12 mouse cellular contexts compared by ENCODE assay signal in the genomic region with DNA sequence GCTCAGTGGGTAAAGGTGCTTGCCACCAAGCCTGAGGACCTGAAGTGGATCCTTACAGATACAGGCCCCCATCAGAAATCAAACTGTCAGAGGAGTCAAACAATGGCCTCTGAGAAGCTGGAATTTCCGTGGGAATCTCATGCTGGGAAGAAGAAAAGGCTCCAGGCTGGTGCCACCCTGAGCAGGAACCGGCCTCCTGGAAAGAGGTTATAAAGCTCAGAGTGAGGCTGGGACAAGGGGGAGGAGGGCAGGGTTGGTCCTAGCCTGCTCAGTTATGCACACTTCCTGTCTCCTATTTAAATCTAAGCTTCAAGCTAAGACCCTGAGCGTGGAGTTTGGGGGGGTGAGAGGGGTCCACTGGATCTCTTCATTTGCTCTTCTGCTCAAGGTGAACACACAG.
"Had no signal": no experiment of that assay in that cellular context is flagged by ENCODE, and none has a peak within 500 bp of the region (broad histone marks: within the 10 kb centered on the region; RNA-seq: fewer than 3 reads in every experiment).

No protein-coding gene starts in this region.

- H3K4me2 ChIP-seq: liver, embryonic 11.5 days; liver, embryonic 15.5 days; midbrain, embryonic 15.5 days; neural tube, embryonic 12.5 days had no signal

- H3K36me3 ChIP-seq: limb, embryonic 10.5 days; liver, embryonic 15.5 days; midbrain, embryonic 15.5 days; neural tube, embryonic 12.5 days had no signal

- H3K9me3 ChIP-seq: limb, embryonic 10.5 days; liver, embryonic 15.5 days; midbrain, embryonic 15.5 days; neural tube, embryonic 12.5 days had no signal

- H3K4me3 ChIP-seq: limb, embryonic 10.5 days; liver, embryonic 15.5 days; midbrain, embryonic 15.5 days; neural tube, embryonic 12.5 days had no signal

- ATAC-seq: lung, postnatal 0 days; midbrain, embryonic 15.5 days had no signal

- H3K9ac ChIP-seq: liver, embryonic 15.5 days; midbrain, embryonic 15.5 days; neural tube, embryonic 12.5 days had no signal

- H3K27ac ChIP-seq: limb, embryonic 10.5 days; liver, embryonic 15.5 days; midbrain, embryonic 15.5 days; neural tube, embryonic 12.5 days; stomach, postnatal 0 days had no signal

- H3K27me3 ChIP-seq: liver, embryonic 15.5 days; midbrain, embryonic 15.5 days; neural tube, embryonic 12.5 days had no signal

- DNase-seq: kidney, postnatal 14 days; layer of hippocampus, adult 9-11 months; lung, adult 2 months; lung, postnatal 36 days; thymus, postnatal 14 days had no signal
